ENCODE assay signal across 24 mouse cellular contexts in the genomic region with DNA sequence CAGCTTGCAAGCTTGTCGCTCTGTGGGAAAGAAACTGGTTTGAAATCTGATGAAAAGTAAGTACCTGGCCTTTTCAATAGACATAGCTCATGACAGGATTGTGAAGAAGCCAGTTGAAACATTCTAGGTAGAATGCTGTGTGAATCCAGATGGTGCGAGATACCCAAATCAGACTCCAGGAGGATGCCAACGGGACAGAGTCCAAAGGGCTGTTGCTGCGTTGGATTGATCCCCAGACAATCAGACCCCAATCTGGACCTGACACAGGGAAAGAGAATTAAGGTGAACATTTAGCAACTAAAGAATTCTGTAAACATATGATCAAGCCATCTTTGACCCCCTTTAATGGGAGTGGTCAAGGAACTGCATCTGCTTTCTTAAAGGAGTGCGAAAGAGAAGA.
"Had no signal": no experiment of that assay in that cellular context is flagged by ENCODE, and none has a peak within 500 bp of the region (broad histone marks: within the 10 kb centered on the region; RNA-seq: fewer than 3 reads in every experiment).

No protein-coding gene starts in this region.

- H3K4me1 ChIP-seq: embryonic facial prominence, embryonic 12.5 days; embryonic facial prominence, embryonic 13.5 days; embryonic facial prominence, embryonic 15.5 days; forebrain, embryonic 12.5 days; forebrain, embryonic 15.5 days had no signal

- H3K4me3 ChIP-seq: embryonic facial prominence, embryonic 10.5 days; embryonic facial prominence, embryonic 12.5 days; embryonic facial prominence, embryonic 13.5 days; embryonic facial prominence, embryonic 15.5 days; erythroblast, embryonic 14.5 days; forebrain, embryonic 10.5 days; forebrain, embryonic 12.5 days; forebrain, embryonic 13.5 days; forebrain, embryonic 15.5 days; gastrocnemius, adult 2 months; heart, adult 2 months had no signal

- DNase-seq: cerebellum, adult 8-10 months; cerebellum, adult 9-10 months; cerebellum, postnatal 36 days; embryo, embryonic 11 days; forebrain, postnatal 0 days; gastrocnemius, adult 2 months; gastrocnemius, postnatal 10 days; gastrocnemius, postnatal 14 days; gastrocnemius, postnatal 25 days; gastrocnemius, postnatal 36 days; heart, adult 11 months; heart, adult 18-20 months; heart, adult 2 months had no signal

- ATAC-seq: forebrain, embryonic 13.5 days; forebrain, embryonic 14.5 days; forebrain, embryonic 15.5 days; forebrain, embryonic 16.5 days; forebrain, postnatal 0 days had no signal

- H3K9me3 ChIP-seq: embryonic facial prominence, embryonic 10.5 days; embryonic facial prominence, embryonic 12.5 days; embryonic facial prominence, embryonic 13.5 days; embryonic facial prominence, embryonic 15.5 days; forebrain, embryonic 10.5 days; forebrain, embryonic 12.5 days; forebrain, embryonic 13.5 days; forebrain, embryonic 15.5 days had no signal

- H3K9ac ChIP-seq: embryonic facial prominence, embryonic 12.5 days; embryonic facial prominence, embryonic 13.5 days; embryonic facial prominence, embryonic 15.5 days; forebrain, embryonic 12.5 days; forebrain, embryonic 13.5 days; forebrain, embryonic 15.5 days; forebrain, postnatal 0 days had no signal

- H3K36me3 ChIP-seq: embryonic facial prominence, embryonic 10.5 days; embryonic facial prominence, embryonic 12.5 days; embryonic facial prominence, embryonic 13.5 days; embryonic facial prominence, embryonic 15.5 days; forebrain, embryonic 10.5 days; forebrain, embryonic 12.5 days; forebrain, embryonic 15.5 days had no signal

- H3K4me2 ChIP-seq: embryonic facial prominence, embryonic 12.5 days; embryonic facial prominence, embryonic 13.5 days; embryonic facial prominence, embryonic 15.5 days; forebrain, embryonic 12.5 days; forebrain, embryonic 13.5 days; forebrain, embryonic 15.5 days had no signal

- H3K27ac ChIP-seq: embryonic facial prominence, embryonic 10.5 days; embryonic facial prominence, embryonic 12.5 days; embryonic facial prominence, embryonic 13.5 days; embryonic facial prominence, embryonic 15.5 days; forebrain, embryonic 10.5 days; forebrain, embryonic 12.5 days; forebrain, embryonic 13.5 days; forebrain, embryonic 15.5 days; gastrocnemius, adult 2 months; heart, adult 2 months had no signal

- H3K27me3 ChIP-seq: embryonic facial prominence, embryonic 12.5 days; embryonic facial prominence, embryonic 13.5 days; embryonic facial prominence, embryonic 15.5 days; forebrain, embryonic 12.5 days; forebrain, embryonic 13.5 days; forebrain, embryonic 15.5 days had no signal
